Mouse (Mus musculus) neural tube, embryonic 14.5 days (tissue): ENCODE measurements around the gene Eps8l2. TPM values are rescaled to one million over a fixed set of nuclear protein-coding genes. Genes with fewer than 3 reads are reported as not detected.

Experiments
- ATAC-seq: fragments of 200-750 bp; cut with Nextera tagmentation; 2 replicates; pipeline ENCODE4 v1.8.0; 2017; ENCODE audit warnings: low read depth, mild to moderate bottlenecking, moderate TSS enrichment, moderate library complexity
- H3K27ac ChIP-seq: fragments of 300-500 bp; sonication (generic); 2 replicates; pipeline ENCODE4 v1.5.1; 2014; ENCODE audit warnings: low read depth, mild to moderate bottlenecking, control low read depth, low read length, moderate library complexity, mixed read lengths
- H3K27me3 ChIP-seq: fragments of 300-500 bp; sonication (generic); 2 replicates; pipeline ENCODE4 v1.6.1; 2014; ENCODE audit warnings: low read length; ENCODE audit not compliant: control insufficient read depth, insufficient read depth
- H3K36me3 ChIP-seq: fragments of 300-500 bp; sonication (generic); 2 replicates; pipeline ENCODE4 v1.6.1; 2014; ENCODE audit warnings: low read length, mixed read lengths; ENCODE audit not compliant: control insufficient read depth, insufficient read depth
- H3K4me1 ChIP-seq: fragments of 300-500 bp; sonication (generic); 2 replicates; pipeline ENCODE4 v1.6.1; 2014; ENCODE audit warnings: low read length; ENCODE audit not compliant: control insufficient read depth, insufficient read depth
- H3K4me2 ChIP-seq: fragments of 300-500 bp; sonication (generic); 2 replicates; pipeline ENCODE4 v1.6.1; 2014; ENCODE audit warnings: mild to moderate bottlenecking, low read depth, low read length, control low read depth
- H3K4me3 ChIP-seq: fragments of 300-500 bp; sonication (generic); 2 replicates; pipeline ENCODE4 v1.5.1; 2014; ENCODE audit warnings: low read depth, low read length, control low read depth, mixed read lengths
- H3K9ac ChIP-seq: fragments of 300-500 bp; sonication (generic); replicated peaks from 2 replicates; pipeline ENCODE4 v1.6.1; 2014; ENCODE audit warnings: low read depth, mild to moderate bottlenecking, control low read depth, low read length, mixed read lengths
- H3K9me3 ChIP-seq: fragments of 300-500 bp; sonication (generic); 2 replicates; pipeline ENCODE4 v1.6.1; 2016; ENCODE audit warnings: low read length; ENCODE audit not compliant: control insufficient read depth
- WGBS: fragments of 180-500 bp; shearing (Covaris S2); extraction: QIAGEN DNeasy Blood & Tissue Kit; methylation state at CpG from one replicate; pipeline ENCODE4 v1.1.7; 2014; 5-methylcytosine and 5-hydroxymethylcytosine counted together
- polyA plus RNA-seq: library from polyadenylated mRNA; unstranded; fragments of >200 nt; fragmentation: Nextera tagmentation; extraction: Ambion mirVana; gene quantifications from 2 replicates; pipeline ENCODE4 v1.2.1, GENCODE M21; 2014

Eps8l2 gene
- polyA plus RNA-seq, 1 experiment from 2014 or later, result 0.51 TPM

DNA sequence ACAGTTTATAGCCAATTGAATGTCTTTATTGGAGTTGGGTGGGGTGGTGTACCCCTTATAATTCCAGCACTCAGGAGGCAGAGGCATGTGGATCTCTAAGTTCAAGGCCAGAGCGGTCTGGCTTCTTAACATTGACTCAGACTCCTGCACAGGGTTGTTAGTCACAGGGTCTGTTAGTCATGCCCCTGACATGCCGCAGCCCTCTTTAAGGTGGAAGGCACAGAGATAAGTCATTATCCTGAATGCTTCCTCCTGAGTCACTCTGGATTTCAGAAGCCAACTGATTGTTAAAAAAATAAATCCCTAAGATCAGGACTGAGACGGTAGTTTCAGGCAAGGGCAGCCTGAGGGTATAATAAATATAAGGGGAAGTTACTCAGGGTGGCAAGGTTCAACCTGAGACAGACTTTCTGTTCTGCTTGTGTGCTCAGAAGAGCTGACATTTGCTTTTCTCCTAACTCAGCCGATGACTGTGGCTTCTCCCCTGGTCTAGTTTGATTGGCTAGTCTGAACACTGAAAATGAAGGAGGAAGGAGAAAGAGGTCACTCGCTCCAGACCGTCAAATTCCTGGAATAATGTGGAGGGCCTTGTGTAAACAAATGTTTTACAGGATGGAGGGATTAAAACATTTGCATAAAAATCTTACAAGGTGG, 33.4 kb downstream of the Eps8l2 start:
- Histone ChIP-seq H3K4me1 (no peaks in the 10 kb centered on the region), H3K36me3 (no peaks in the 10 kb centered on the region), H3K9me3 (no peaks in the 10 kb centered on the region), H3K4me2 (no peak overlapping the region), H3K27ac (no peak overlapping the region), H3K27me3 (no peaks in the 10 kb centered on the region), H3K4me3 (no peak overlapping the region), H3K9ac (no peak overlapping the region)
- no peak for ATAC-seq
- WGBS, result 74% methylated on average over 6 of the region's 6 CpGs

DNA sequence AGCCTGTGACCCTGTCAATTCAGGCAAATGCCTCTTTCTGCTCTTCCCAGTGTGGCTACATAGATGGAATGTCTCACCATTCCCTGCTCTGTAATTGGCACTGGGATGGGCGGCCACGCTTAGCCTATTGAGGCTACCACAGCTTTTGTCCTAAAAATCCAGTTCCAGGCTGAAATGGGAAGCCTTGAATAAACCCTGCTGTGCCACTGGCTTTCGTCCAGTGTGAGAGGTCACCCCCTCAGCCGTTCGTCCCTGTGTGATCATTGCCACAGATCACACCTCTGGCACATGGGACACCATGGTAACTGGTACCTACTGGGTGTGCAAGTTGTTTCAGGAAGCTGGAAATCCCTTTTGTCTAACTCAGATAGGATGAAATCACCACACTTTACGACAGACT, 34.9 kb downstream of the Eps8l2 start:
- no peaks in the 10 kb centered on the region for H3K9me3 ChIP-seq
- no peak overlapping the region for H3K27ac ChIP-seq
- no peak overlapping the region for H3K4me2 ChIP-seq
- no peak overlapping the region for H3K4me3 ChIP-seq
- no peak for ATAC-seq
- whole genome bisulfite sequencing, result 34% methylated on average over 6 of the region's 6 CpGs
- H3K9ac ChIP-seq, result no peak overlapping the region
- H3K27me3 ChIP-seq, result no peaks in the 10 kb centered on the region
- H3K36me3 ChIP-seq, result no peaks in the 10 kb centered on the region
- no peaks in the 10 kb centered on the region for H3K4me1 ChIP-seq

DNA sequence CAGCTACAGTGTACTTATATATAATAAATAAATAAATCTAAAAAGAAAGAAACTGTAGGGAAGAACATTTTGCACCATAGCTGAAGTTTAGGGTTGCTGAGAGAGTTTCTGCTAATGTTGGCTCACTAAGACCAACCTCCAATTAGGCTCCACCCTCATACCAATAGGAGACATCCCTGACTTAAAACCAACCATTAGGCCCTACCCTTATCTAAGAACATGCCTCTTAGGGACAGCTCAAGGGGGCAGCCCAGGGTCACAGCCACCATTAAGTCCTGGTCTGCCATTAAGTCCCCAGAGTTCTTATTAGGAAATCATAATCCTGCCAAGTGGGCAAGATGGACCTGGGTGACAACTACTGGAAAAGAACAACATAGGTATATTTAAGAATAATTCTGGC, 35.7 kb downstream of the Eps8l2 start:
- Histone ChIP-seq H3K9ac (no peak overlapping the region), H3K9me3 (no peaks in the 10 kb centered on the region), H3K27ac (no peak overlapping the region), H3K4me1 (no peaks in the 10 kb centered on the region), H3K27me3 (no peaks in the 10 kb centered on the region), H3K4me3 (no peak overlapping the region), H3K36me3 (no peaks in the 10 kb centered on the region), H3K4me2 (no peak overlapping the region)
- ATAC-seq, result no peak

DNA sequence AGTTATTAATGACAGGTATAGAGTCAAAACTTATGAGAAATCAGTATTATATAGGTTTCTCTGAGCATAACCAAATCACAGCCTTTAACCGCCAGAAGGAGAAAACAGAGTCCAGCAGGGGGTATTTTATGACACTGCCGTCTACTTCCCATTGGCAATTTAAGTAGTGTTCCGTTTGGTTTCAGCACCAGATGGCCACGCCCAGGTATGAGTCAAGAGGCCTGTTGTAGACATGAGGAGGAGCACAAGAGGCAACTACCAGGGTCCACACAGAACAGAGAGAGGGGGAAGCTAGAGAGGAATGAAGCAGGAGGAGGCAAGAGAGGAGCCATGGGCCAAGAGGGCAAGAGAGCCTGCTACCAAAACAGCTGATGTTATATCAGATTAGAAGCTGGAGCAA, 40.9 kb downstream of the Eps8l2 start:
- no peaks in the 10 kb centered on the region for H3K9me3 ChIP-seq
- 34% methylated on average over 4 of the region's 4 CpGs for WGBS
- no peak overlapping the region for H3K4me3 ChIP-seq
- H3K4me1 ChIP-seq, result no peaks in the 10 kb centered on the region
- ATAC-seq, result no peak
- no peak overlapping the region for H3K27ac ChIP-seq
- no peaks in the 10 kb centered on the region for H3K27me3 ChIP-seq
- H3K36me3 ChIP-seq, result no peaks in the 10 kb centered on the region
- H3K9ac ChIP-seq, result no peak overlapping the region
- no peak overlapping the region for H3K4me2 ChIP-seq

DNA sequence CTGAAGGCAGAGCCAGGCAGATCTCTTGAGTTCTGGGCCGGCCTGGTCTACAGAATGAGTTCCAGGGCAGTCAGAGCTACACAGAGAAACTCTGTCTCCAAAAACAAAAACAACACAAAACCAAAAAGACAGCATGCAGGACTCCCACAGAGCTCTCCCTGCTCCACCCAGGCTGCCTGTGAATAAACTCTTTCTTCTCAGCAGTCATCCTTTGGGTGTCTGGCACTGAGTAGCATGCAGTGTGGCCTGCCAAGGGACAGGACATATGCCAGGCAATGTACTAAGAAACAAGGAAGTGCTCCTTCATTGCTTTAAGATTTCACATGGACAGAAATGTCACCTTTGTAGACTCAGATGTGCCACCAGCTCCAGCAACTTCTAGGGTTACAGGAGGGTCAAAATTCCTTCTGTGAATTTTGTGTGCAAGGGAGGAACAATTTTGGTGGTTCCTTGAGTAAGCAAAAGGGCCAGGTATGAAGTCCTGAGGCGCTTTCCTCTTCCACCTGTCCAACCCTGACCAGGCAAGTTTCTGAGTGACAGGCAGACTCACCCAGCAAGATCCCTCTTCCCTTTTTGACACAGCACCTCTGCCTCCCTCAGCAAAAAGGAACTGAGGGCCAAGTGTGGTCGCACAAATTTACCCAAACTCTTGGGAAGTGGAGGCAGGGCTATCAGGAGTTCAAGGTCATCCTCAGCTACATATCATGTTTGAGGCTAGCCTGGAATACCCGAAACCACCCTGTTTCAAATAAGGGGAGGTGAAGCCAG, 42.6 kb downstream of the Eps8l2 start:
- H3K4me3 ChIP-seq, result no peak overlapping the region
- no peak overlapping the region for H3K9ac ChIP-seq
- 79% methylated on average over 4 of the region's 4 CpGs for WGBS
- H3K36me3 ChIP-seq, result no peaks in the 10 kb centered on the region
- H3K4me2 ChIP-seq, result no peak overlapping the region
- H3K9me3 ChIP-seq, result no peaks in the 10 kb centered on the region
- H3K27ac ChIP-seq, result no peak overlapping the region
- no peaks in the 10 kb centered on the region for H3K4me1 ChIP-seq
- H3K27me3 ChIP-seq, result no peaks in the 10 kb centered on the region
- no peak for ATAC-seq

DNA sequence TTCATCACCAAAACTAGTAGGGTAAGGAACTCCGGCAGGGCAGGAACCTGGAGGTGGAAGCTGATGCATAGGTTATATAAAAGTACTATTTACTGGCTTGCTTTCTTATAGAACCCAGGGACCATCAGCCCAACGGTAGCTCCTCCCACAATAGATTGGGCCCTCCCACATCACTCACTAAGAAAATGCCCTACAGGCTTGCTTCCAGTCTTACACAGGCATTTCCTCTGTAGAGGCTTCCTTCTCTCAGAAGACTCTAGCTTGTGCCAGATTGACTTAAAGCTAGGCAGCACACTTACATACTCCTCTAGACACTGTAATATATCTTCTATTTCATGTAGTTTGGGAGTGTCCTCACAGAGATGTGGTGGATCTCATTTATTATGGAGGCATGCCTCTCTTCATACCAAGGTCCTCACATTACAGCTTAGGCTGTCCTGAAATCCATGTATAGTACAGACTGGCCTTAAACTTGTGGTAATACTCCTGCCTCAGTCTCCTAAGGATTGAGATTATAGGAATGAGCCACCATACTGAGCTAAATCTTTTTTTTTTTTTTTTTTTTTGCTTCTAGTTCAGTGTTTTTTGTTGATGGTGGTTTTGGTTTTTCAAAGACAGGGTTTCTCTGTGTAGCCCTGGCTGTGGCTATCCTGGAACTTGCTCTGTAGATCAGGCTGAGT, 49.3 kb downstream of the Eps8l2 start:
- Histone ChIP-seq H3K9ac (no peak overlapping the region), H3K27ac (no peak overlapping the region), H3K4me1 (peaks cover 4% of the 10 kb centered on the region), H3K27me3 (no peaks in the 10 kb centered on the region), H3K4me3 (no peak overlapping the region), H3K4me2 (no peak overlapping the region), H3K9me3 (no peaks in the 10 kb centered on the region), H3K36me3 (no peaks in the 10 kb centered on the region)
- no peak for ATAC-seq
- 53% methylated on average over 2 of the region's 2 CpGs for WGBS

DNA sequence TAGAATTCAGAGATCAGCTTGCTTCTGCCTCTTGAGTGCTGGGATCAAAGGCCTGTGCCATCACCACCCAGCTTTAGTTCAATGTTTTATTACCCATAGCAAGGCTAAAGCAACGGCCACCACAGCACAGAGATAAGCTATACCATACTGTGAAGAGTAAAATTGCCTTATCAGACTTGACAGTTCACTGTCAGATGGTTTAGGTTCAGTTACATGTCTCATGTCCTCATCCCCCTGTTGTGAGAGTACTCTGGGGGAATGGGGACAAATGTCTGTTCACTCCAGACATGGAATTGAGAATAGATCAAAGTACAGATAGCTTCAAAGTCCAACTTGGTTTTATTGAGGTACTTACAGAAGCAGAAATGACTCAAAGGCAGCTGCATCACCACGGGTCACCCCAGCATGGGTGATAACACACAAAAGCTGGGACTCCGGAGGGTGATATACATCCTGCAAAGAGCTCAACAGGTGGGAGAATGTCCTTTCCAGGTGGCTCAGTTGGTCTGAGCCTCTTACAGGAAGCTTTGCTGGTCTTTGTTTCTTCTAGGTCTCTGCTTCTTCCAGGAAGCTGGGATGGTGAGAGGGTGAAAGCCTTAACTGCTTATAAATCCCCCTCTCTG, 49.9 kb downstream of the Eps8l2 start:
- Histone ChIP-seq H3K4me1 (peaks cover 8% of the 10 kb centered on the region), H3K27me3 (no peaks in the 10 kb centered on the region), H3K36me3 (no peaks in the 10 kb centered on the region), H3K4me3 (no peak overlapping the region), H3K27ac (no peak overlapping the region), H3K9ac (no peak overlapping the region), H3K4me2 (no peak overlapping the region), H3K9me3 (no peaks in the 10 kb centered on the region)
- no peak for ATAC-seq
- 43% methylated on average over 3 of the region's 3 CpGs for WGBS

DNA sequence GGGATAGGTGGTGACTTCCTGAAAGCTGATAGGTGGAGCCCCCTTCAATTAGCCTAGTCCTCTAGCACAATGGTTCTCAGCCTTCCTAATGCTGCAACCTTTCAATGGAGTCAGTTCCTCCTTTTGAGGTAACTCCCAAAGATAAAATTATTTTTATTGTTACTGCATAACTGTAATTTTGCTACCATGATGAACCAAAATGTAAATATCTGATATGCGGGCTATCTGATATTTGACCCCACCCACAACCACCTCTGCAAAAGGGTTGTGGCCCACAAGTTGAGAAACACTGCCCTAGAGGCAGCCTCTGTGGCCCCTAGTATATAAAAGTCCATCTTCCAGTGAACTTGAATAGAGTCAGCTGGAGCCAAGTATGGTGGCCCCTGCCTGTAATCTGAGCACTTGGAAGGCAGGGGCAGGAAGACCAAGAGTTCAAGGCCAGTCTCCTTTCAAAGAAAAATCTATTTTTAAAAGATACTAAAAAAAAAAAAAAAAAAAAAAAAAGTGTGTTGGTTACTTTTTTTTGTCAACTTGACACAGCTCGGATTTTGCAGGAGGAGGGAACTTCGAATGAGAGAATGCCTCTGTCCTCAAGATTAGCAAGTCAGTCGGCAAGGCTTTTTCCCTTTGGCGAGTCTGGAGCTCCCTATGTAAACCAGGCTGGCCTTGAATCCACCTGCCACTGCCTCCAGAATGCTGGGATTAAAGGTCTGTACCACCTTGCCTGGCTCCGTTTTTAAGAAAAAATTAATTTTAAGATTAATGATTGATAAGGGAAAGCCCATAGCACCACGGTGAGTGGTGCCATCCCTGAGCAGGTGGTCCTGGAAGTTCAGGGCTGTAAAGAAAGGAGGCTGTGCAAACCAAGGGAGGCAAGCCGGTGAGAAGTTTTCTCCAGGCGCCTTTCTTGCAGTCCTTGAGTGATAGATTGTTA, 51.9 kb downstream of the Eps8l2 start:
- Histone ChIP-seq H3K9me3 (no peaks in the 10 kb centered on the region), H3K4me1 (peaks cover 8% of the 10 kb centered on the region), H3K4me3 (no peak overlapping the region), H3K9ac (no peak overlapping the region), H3K27ac (no peak overlapping the region), H3K36me3 (no peaks in the 10 kb centered on the region), H3K27me3 (no peaks in the 10 kb centered on the region), H3K4me2 (no peak overlapping the region)
- no peak for ATAC-seq
- 55% methylated on average over 9 of the region's 9 CpGs for WGBS
